Mouse (Mus musculus): ENCODE measurements at regions not wholly inside any gene's neighbourhood (a gene's known extent, or its start where the extent isn't known, plus 50 kb on each side); places are given as distances from the start of the nearest gene placed in this dataset.

DNA sequence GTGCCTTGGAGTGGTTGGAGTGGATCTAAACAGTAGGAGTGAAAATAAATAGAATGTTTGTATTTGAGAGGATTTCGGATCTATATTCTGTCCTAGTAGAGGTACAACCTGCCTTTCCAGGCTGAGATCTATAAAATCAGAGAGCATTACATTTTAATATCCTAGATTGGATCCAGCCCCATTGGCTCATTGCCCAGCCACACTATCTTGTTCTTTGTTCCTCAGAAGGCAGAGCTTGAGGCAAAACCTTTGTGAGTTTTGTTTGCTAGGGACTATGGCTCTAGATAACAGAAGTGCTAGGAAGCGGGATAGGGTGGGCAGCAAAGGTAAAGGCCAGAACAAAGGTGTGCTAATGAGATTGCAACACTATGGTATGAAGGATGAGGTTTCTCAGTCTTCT is 78.7 kb upstream of the Cntln start:
- DNase-seq (ENCODE audit: low spot score), result no peak
- 75% methylated on average over 2 of the region's 2 CpGs for WGBS
- H3K4me1 ChIP-seq (replicated peaks; ENCODE audit: control insufficient read depth, insufficient read depth, low read length), result no peaks in the 10 kb centered on the region
- ATAC-seq (replicated peaks; ENCODE audit: low FRiP score), result no peak
- H3K9me3 ChIP-seq (ENCODE audit: control insufficient read depth, low read length), result no peaks in the 10 kb centered on the region
- no peak overlapping the region for H3K4me2 ChIP-seq
- H3K36me3 ChIP-seq (ENCODE audit: control insufficient read depth, insufficient read depth, low read length), result no peaks in the 10 kb centered on the region
- no peaks in the 10 kb centered on the region for H3K27me3 ChIP-seq (replicated peaks; ENCODE audit: control insufficient read depth, insufficient read depth, low read length)
- no peak overlapping the region for H3K9ac ChIP-seq (ENCODE audit: low read depth, low read length)
- no peak overlapping the region for H3K4me3 ChIP-seq (ENCODE audit: low read depth, low read length)
- no peak overlapping the region for H3K27ac ChIP-seq (ENCODE audit: low read depth, low read length)

DNA sequence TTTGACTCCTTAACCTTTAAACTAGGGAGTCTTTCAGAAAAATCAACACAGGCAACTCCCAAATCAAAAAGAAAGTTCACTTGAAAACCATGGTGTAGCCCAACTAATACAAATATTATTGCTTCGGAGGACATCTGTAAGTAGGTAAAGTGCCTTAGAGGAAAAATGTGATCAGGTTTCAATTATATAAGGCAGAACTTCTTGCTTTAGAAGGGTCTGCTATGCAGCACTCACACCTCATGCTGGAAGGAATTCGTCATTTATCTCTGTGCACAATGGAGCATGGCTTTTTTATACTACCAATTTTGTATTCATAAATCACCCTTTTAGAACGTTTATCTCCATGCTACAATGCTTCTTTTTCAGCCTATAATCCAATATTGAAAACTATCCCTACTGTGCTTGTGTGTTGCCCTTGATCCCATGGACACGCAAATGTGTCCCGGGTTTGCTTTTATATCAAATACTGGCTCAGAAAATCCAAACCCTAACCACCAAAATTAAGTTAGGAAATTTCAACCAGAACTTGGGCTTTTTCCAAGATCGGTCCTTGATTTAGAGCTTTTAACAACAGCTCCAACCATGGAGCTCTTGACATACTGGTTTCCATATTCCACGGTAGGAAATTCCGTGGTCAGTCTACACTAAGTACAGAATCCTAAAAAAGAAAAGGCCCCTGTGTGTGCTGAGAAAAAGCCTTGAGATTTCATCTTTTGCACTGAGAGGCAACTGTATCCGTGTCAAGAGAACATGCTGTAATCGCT is 90.8 kb upstream of the Cntln start:
- DNase-seq (ENCODE audit: low spot score), result no peak

DNA sequence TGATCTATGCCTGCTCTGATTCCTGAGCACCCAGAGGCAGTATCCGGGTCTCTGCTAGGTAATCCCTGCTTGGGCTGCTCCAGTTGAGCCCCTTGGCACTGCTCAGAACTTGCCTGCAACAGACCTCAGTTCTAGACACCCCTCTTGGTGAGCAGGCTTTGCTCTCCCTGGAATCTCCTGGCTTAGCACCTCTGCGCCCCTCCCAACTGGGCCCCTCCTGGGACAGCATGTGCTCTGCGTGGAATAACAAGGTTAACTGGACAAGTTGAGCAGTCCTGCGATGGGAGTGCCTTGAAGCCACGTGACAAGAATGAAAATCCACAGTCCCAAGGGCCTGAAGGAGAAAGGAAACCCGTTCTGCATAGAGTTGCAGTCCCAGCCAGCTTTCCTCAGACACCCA is 97.5 kb upstream of the Cntln start:
- no peak overlapping the region for H3K4me3 ChIP-seq (ENCODE audit: low read depth, low read length)
- no peak overlapping the region for H3K9ac ChIP-seq (ENCODE audit: low read depth, low read length)
- no peaks in the 10 kb centered on the region for H3K36me3 ChIP-seq (ENCODE audit: control insufficient read depth, insufficient read depth, low read length)
- H3K9me3 ChIP-seq (ENCODE audit: control insufficient read depth, low read length), result no peaks in the 10 kb centered on the region
- no peaks in the 10 kb centered on the region for H3K27me3 ChIP-seq (replicated peaks; ENCODE audit: control insufficient read depth, insufficient read depth, low read length)
- no peak for ATAC-seq (replicated peaks; ENCODE audit: low FRiP score)
- 55% methylated on average over 6 of the region's 6 CpGs for WGBS
- no peak overlapping the region for H3K27ac ChIP-seq (ENCODE audit: low read depth, low read length)
- no peak for DNase-seq (ENCODE audit: low spot score)
- no peak overlapping the region for H3K4me2 ChIP-seq
- H3K4me1 ChIP-seq (replicated peaks; ENCODE audit: control insufficient read depth, insufficient read depth, low read length), result no peaks in the 10 kb centered on the region

More for the DNA sequence above, 90.8 kb upstream of the Cntln start:
- H3K27me3 ChIP-seq (replicated peaks; ENCODE audit: control insufficient read depth, insufficient read depth, low read length), result no peaks in the 10 kb centered on the region
- H3K36me3 ChIP-seq (ENCODE audit: control insufficient read depth, insufficient read depth, low read length), result no peaks in the 10 kb centered on the region
- ATAC-seq (replicated peaks; ENCODE audit: low FRiP score), result no peak
- no peaks in the 10 kb centered on the region for H3K9me3 ChIP-seq (ENCODE audit: control insufficient read depth, low read length)
- no peaks in the 10 kb centered on the region for H3K4me1 ChIP-seq (replicated peaks; ENCODE audit: control insufficient read depth, insufficient read depth, low read length)
- H3K27ac ChIP-seq (ENCODE audit: low read depth, low read length), result no peak overlapping the region
- no peak overlapping the region for H3K9ac ChIP-seq (ENCODE audit: low read depth, low read length)
- H3K4me3 ChIP-seq (ENCODE audit: low read depth, low read length), result no peak overlapping the region
- 85% methylated on average over 10 of the region's 10 CpGs for whole genome bisulfite sequencing
- no peak overlapping the region for H3K4me2 ChIP-seq

DNA sequence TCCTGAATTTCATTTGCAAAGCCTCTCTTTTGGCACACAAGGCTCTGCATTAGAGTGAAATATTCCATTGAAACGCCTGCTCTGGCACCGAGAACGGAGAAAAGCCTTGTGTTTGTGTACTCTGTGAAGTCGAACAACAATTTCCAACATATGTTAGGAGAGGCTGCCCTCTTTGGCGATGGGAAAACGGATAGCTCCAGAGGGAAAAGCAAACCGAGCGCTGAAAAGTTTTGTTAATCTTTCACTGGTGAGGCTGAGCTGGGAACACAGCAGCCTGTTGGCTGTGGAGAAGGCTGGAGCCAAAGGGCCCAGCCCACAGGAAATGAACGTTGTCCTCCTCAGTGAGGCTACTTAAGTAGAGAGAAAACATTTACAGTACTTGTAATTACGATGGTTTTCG is 93.1 kb upstream of the Bnc2 start:
- ATAC-seq (replicated peaks; ENCODE audit: low FRiP score), result 0 out of 2 replicates have a peak, but pooled peaks have one; percentile 18
- Histone ChIP-seq H3K4me3 (ENCODE audit: low read depth, low read length) (no peak overlapping the region), H3K4me1 (replicated peaks; ENCODE audit: control insufficient read depth, insufficient read depth, low read length) (no peaks in the 10 kb centered on the region), H3K4me2 (no peak overlapping the region), H3K27ac (ENCODE audit: low read depth, low read length) (no peak overlapping the region), H3K36me3 (ENCODE audit: control insufficient read depth, insufficient read depth, low read length) (no peaks in the 10 kb centered on the region), H3K9ac (ENCODE audit: low read depth, low read length) (no peak overlapping the region), H3K9me3 (ENCODE audit: control insufficient read depth, low read length) (no peaks in the 10 kb centered on the region), H3K27me3 (replicated peaks; ENCODE audit: control insufficient read depth, insufficient read depth, low read length) (no peaks in the 10 kb centered on the region)
- 36% methylated on average over 11 of the region's 11 CpGs for WGBS
- no peak for DNase-seq (ENCODE audit: low spot score)

DNA sequence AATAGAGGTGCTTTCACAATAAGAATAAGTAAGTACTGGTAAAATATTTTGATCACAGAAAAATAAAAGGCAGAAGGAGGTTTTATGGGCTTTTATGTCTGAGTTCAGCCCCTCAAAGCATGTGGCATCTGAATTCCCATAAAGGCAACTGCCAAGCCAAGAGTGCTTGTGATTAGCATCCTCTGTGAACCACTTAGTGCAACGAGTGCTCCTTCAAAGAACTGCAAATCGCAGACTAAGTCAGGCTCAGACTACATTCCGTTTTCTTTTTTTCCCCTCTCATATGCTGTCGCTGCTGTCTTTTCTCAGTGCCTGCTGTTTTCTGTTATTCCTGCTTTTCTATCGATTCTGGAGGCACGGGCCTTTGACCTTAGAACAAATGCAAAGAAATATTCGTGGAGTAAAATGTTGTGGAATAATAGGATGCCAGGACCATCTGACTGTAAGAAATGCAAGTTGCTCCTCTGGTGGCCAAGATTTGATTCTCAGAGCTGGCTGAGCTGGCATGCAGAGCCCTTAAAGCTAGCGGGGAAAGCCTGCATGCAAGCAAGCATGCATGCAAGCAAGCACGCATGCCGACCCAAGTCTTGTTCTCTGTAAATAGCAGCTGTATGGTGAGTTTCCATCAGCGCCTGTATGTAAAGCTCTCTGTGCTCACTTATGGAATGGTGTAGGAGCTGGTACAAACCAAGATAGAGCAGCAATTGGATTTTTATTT is 91.8 kb upstream of the Bnc2 start:
- Histone ChIP-seq H3K9ac (ENCODE audit: low read depth, low read length) (no peak overlapping the region), H3K27me3 (replicated peaks; ENCODE audit: control insufficient read depth, insufficient read depth, low read length) (no peaks in the 10 kb centered on the region), H3K27ac (ENCODE audit: low read depth, low read length) (no peak overlapping the region), H3K9me3 (ENCODE audit: control insufficient read depth, low read length) (no peaks in the 10 kb centered on the region), H3K4me3 (ENCODE audit: low read depth, low read length) (no peak overlapping the region), H3K4me1 (replicated peaks; ENCODE audit: control insufficient read depth, insufficient read depth, low read length) (no peaks in the 10 kb centered on the region), H3K4me2 (no peak overlapping the region), H3K36me3 (ENCODE audit: control insufficient read depth, insufficient read depth, low read length) (no peaks in the 10 kb centered on the region)
- DNase-seq (ENCODE audit: low spot score) (no peak), ATAC-seq (replicated peaks; ENCODE audit: low FRiP score) (no peak)
- WGBS, result 71% methylated on average over 11 of the region's 11 CpGs

DNA sequence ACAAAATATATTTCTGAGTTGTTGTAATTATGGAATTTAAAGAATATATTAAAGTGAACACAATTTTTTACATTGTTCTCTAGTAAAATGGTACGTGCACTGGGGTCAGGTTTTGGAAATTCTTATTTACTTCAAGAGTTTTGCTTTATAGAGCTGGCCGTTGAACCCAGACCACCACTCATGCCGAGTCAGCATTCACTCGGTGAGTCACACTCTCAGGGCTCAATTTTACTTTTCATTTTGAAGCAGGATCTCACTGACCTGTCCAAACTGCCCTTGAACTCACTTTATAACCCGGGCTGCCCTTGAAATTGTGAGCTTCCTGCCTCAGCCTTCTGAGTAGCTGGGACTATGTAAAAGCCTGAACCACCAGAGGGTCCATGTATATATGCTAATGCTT is 82.1 kb upstream of the Bnc2 start:
- Histone ChIP-seq H3K27me3 (replicated peaks; ENCODE audit: control insufficient read depth, insufficient read depth, low read length) (no peaks in the 10 kb centered on the region), H3K36me3 (ENCODE audit: control insufficient read depth, insufficient read depth, low read length) (no peaks in the 10 kb centered on the region), H3K27ac (ENCODE audit: low read depth, low read length) (no peak overlapping the region), H3K4me2 (no peak overlapping the region), H3K9ac (ENCODE audit: low read depth, low read length) (no peak overlapping the region), H3K9me3 (ENCODE audit: control insufficient read depth, low read length) (no peaks in the 10 kb centered on the region), H3K4me3 (ENCODE audit: low read depth, low read length) (no peak overlapping the region), H3K4me1 (replicated peaks; ENCODE audit: control insufficient read depth, insufficient read depth, low read length) (no peaks in the 10 kb centered on the region)
- DNase-seq (ENCODE audit: low spot score) (no peak), ATAC-seq (replicated peaks; ENCODE audit: low FRiP score) (no peak)
- WGBS, result 80% methylated on average over 5 of the region's 5 CpGs

DNA sequence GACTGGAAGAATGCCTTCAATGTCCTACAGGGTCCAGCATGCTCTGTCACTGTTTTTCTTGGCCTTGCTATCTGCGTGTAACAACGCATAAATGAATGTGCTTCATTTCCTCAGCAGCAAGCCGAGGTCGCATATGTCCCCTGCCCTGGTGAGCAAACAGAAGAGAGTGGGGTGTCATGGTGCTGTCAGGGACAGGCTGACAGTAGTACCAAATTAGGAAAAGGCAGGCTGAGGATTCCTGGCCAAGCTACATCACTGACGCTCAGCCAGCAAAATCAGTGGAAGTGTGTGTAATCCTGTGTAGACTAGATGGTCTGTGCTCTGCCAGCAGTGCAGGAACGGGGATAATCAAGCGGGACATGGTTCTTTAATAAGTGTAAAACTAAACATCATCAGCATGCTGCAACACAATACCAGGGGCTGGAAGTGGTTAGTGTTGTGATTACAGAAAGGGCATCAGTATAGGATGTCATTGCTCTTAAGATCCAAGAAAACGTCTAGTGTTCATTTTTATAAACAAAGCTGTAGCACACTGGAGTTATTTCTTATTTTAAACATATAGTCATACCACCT is 77.6 kb upstream of the Bnc2 start:
- Histone ChIP-seq H3K4me3 (ENCODE audit: low read depth, low read length) (no peak overlapping the region), H3K27me3 (replicated peaks; ENCODE audit: control insufficient read depth, insufficient read depth, low read length) (no peaks in the 10 kb centered on the region), H3K9me3 (ENCODE audit: control insufficient read depth, low read length) (no peaks in the 10 kb centered on the region), H3K9ac (ENCODE audit: low read depth, low read length) (no peak overlapping the region), H3K4me2 (no peak overlapping the region), H3K27ac (ENCODE audit: low read depth, low read length) (no peak overlapping the region), H3K36me3 (ENCODE audit: control insufficient read depth, insufficient read depth, low read length) (no peaks in the 10 kb centered on the region), H3K4me1 (replicated peaks; ENCODE audit: control insufficient read depth, insufficient read depth, low read length) (no peaks in the 10 kb centered on the region)
- ATAC-seq (replicated peaks; ENCODE audit: low FRiP score), result no peak
- DNase-seq (ENCODE audit: low spot score), result no peak
- 77% methylated on average over 8 of the region's 8 CpGs for WGBS

DNA sequence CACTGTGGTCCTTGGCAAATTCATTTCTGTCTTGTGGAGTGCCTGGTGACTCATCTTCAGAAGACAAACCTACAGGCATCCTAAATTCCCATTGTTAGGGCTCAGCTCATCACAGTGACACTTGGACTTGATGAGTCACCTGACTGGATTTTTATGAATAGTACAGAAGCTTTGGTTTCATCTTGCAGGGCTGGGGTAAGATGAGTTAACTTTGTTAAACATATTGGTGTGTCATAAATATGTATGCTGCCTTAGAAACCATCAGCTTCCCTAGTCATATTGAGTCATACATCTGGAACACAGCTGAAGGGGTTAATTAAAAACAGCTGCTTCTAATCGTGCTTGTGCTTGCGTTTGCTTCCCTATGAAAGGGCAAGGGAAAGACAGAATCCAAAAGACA is 66.2 kb upstream of the Bnc2 start:
- H3K4me2 ChIP-seq, result no peak overlapping the region
- no peak overlapping the region for H3K27ac ChIP-seq (ENCODE audit: low read depth, low read length)
- no peaks in the 10 kb centered on the region for H3K9me3 ChIP-seq (ENCODE audit: control insufficient read depth, low read length)
- DNase-seq (ENCODE audit: low spot score) (no peak), ATAC-seq (replicated peaks; ENCODE audit: low FRiP score) (no peak)
- WGBS, result 40% methylated on average over 2 of the region's 2 CpGs
- no peaks in the 10 kb centered on the region for H3K4me1 ChIP-seq (replicated peaks; ENCODE audit: control insufficient read depth, insufficient read depth, low read length)
- H3K36me3 ChIP-seq (ENCODE audit: control insufficient read depth, insufficient read depth, low read length), result no peaks in the 10 kb centered on the region
- H3K4me3 ChIP-seq (ENCODE audit: low read depth, low read length), result no peak overlapping the region
- no peak overlapping the region for H3K9ac ChIP-seq (ENCODE audit: low read depth, low read length)
- no peaks in the 10 kb centered on the region for H3K27me3 ChIP-seq (replicated peaks; ENCODE audit: control insufficient read depth, insufficient read depth, low read length)

DNA sequence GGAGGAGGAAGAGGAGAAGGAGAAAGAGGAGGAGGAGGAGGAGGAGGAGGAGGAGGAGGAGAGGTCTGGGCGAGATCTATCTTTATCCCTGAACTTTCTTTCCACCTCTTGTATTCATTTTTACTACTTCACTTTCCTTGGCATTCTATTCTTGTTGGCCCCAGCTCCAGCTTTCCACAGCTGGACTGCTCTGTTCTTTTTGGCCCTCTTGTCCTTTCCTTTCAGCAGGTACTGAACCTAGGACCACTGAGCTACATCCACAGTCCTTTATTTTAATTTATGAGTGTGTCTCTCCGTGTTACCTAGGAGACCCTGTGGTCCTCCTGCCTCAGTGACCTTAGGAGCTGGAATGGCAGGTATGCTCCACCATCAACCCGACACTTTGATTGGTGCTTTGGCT is 65.7 kb upstream of the Bnc2 start:
- ATAC-seq (replicated peaks; ENCODE audit: low FRiP score) (no peak), DNase-seq (ENCODE audit: low spot score) (no peak)
- no peaks in the 10 kb centered on the region for H3K27me3 ChIP-seq (replicated peaks; ENCODE audit: control insufficient read depth, insufficient read depth, low read length)
- H3K4me3 ChIP-seq (ENCODE audit: low read depth, low read length), result no peak overlapping the region
- no peaks in the 10 kb centered on the region for H3K9me3 ChIP-seq (ENCODE audit: control insufficient read depth, low read length)
- H3K27ac ChIP-seq (ENCODE audit: low read depth, low read length), result no peak overlapping the region
- no peak overlapping the region for H3K4me2 ChIP-seq
- H3K4me1 ChIP-seq (replicated peaks; ENCODE audit: control insufficient read depth, insufficient read depth, low read length), result no peaks in the 10 kb centered on the region
- no peaks in the 10 kb centered on the region for H3K36me3 ChIP-seq (ENCODE audit: control insufficient read depth, insufficient read depth, low read length)
- no peak overlapping the region for H3K9ac ChIP-seq (ENCODE audit: low read depth, low read length)
- 73% methylated on average over 3 of the region's 3 CpGs for WGBS
